Comparison of ENCODE assay signal across 9 mouse cellular contexts in the genomic region with DNA sequence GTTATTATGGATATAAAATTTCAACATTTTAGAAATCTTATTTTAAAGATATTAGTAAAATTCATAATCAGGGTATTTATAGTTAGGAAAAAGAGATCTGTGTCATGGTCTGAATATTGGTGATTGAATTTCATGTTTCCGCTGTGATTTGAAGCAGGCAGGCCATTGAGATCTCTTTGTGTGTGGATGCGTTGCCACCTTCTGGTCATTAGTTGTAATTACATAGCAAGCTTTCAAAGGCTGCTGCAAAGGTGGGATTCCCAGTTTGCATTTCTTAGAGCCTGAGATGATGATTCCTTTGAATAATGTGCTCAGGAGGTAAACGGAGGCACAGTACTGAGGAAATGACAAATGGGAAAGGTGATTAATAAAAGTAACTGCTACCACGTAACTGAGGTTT. TPM values are rescaled to one million over a fixed set of nuclear protein-coding genes. Genes with fewer than 3 reads are reported as not detected.
DNase-seq lines count a peak whose midpoint lies in the region; ATAC-seq lines count a peak whose summit lies in the region.
"Had no signal": no experiment of that assay in that cellular context is flagged by ENCODE, and none has a peak within 500 bp of the region (broad histone marks: within the 10 kb centered on the region; RNA-seq: fewer than 3 reads in every experiment).

No protein-coding gene starts in this region.

- peak; percentile 49 to 84 for DNase-seq in adrenal gland, adult (ENCODE audit: inconsistent age in 2 of 2, low spot score in 1 of 2)
- DNase-seq in adrenal gland, postnatal 4 days (ENCODE audit: low spot score in 2 of 2) = no peak
- peak; percentile 2 for DNase-seq in CD4-positive helper T cell, adult 2 months (ENCODE audit: low read depth, low spot score)
- DNase-seq in cerebellum, postnatal 10 days = peak; percentile 59 to 64
- peak; percentile 7 to 39 for DNase-seq in heart, postnatal 14 days
- DNase-seq in layer of hippocampus, adult 9-11 months = peak; percentile 13
- DNase-seq in midbrain, embryonic 14.5 days = peak; percentile 83
- no peak for DNase-seq in urinary bladder, postnatal 4 days (ENCODE audit: low spot score in 2 of 2)

- no peak overlapping the region for H3K4me3 ChIP-seq in midbrain, embryonic 14.5 days (replicated peaks; ENCODE audit: low read depth, low read length)

- no peaks in the 10 kb centered on the region for H3K9me3 ChIP-seq in midbrain, embryonic 14.5 days (ENCODE audit: control insufficient read depth, low read length)

- no peaks in the 10 kb centered on the region for H3K36me3 ChIP-seq in midbrain, embryonic 14.5 days (ENCODE audit: control insufficient read depth, insufficient read depth, low read length)

- H3K9ac ChIP-seq in midbrain, embryonic 14.5 days (replicated peaks; ENCODE audit: low read length) = no peak overlapping the region

- H3K4me2 ChIP-seq in midbrain, embryonic 14.5 days (ENCODE audit: low read length) = no peak overlapping the region

- WGBS in midbrain, embryonic 14.5 days = 26% methylated on average over 4 of the region's 4 CpGs

- intact Hi-C loops in heart, postnatal 14 days (cut with DNase I) = loop anchor here (1.0 to 2.0 kb wide), 3 partner anchors 314 to 538 kb away; no protein-coding TSS in a partner anchor

- peak; percentile 57; the same call in 1 of the 2 replicates for ATAC-seq in midbrain, embryonic 14.5 days (ENCODE audit: low FRiP score, low TSS enrichment)

- H3K4me1 ChIP-seq in midbrain, embryonic 14.5 days (ENCODE audit: control insufficient read depth, insufficient read depth, low read length) = no peaks in the 10 kb centered on the region

- no peaks in the 10 kb centered on the region for H3K27me3 ChIP-seq in midbrain, embryonic 14.5 days (ENCODE audit: control insufficient read depth, insufficient read depth, low read length)

- H3K27ac ChIP-seq in midbrain, embryonic 14.5 days (replicated peaks; ENCODE audit: low read depth, low read length) = no peak overlapping the region

RNA-seq across cellular contexts. Expression of a gene that starts 17.8 kb away (rescaled TPM):
- not detected for total RNA-seq in adrenal gland, postnatal 4 days (2021)
- not detected for total RNA-seq in heart, postnatal 14 days (2021)
- not detected in 2 replicates for polyA plus RNA-seq in midbrain, embryonic 14.5 days (2014; fragmentation: Nextera tagmentation; extraction: Ambion mirVana)
- total RNA-seq: layer of hippocampus, postnatal 25 days had no signal

RNA-seq across cellular contexts. Expression of a gene that starts 27.6 kb away (rescaled TPM):
- total RNA-seq in adrenal gland, postnatal 4 days (2021) = not detected
- total RNA-seq in heart, postnatal 14 days (2021) = not detected
- not detected in 2 replicates for polyA plus RNA-seq in midbrain, embryonic 14.5 days (2014; fragmentation: Nextera tagmentation; extraction: Ambion mirVana)
- total RNA-seq: layer of hippocampus, postnatal 25 days had no signal

RNA-seq across cellular contexts. Expression of a gene that starts 42.4 kb away (rescaled TPM):
- under 1 TPM; 0.34 to 0.48 TPM for total RNA-seq in adrenal gland, postnatal 4 days (2021)
- not detected for total RNA-seq in heart, postnatal 14 days (2021)
- 0.12 TPM in 2 replicates for polyA plus RNA-seq in midbrain, embryonic 14.5 days (2014; fragmentation: Nextera tagmentation; extraction: Ambion mirVana)

RNA-seq across cellular contexts. Expression of a gene that starts 50.5 kb away (rescaled TPM):
- total RNA-seq in adrenal gland, postnatal 4 days (2021) = not detected
- total RNA-seq in heart, postnatal 14 days (2021) = not detected
- not detected in 2 replicates for polyA plus RNA-seq in midbrain, embryonic 14.5 days (2014; fragmentation: Nextera tagmentation; extraction: Ambion mirVana)
- total RNA-seq: layer of hippocampus, postnatal 25 days had no signal

Comparison
In these comparisons a context has a peak if more than half of its experiments do, and no peak if none do; other contexts are left out.
1. DNase-seq: peak in adrenal gland, adult (2 of 2), CD4-positive helper T cell, adult 2 months (single experiment), cerebellum, postnatal 10 days (2 of 2), heart, postnatal 14 days (2 of 2), layer of hippocampus, adult 9-11 months (single experiment) and midbrain, embryonic 14.5 days (single experiment); none in adrenal gland, postnatal 4 days (0 of 2) and urinary bladder, postnatal 4 days (0 of 2).